Mouse (Mus musculus) heart, embryonic 11.5 days (tissue): ENCODE results near the gene Faf2. TPM values are rescaled to one million over a fixed set of nuclear protein-coding genes. Genes with fewer than 3 reads are reported as not detected.

ENCODE experiments used
- ATAC-seq: fragments of 200-750 bp; cut with Nextera tagmentation; replicated peaks from 2 replicates; pipeline ENCODE4 v1.8.0; 2017; ENCODE audit warnings: moderate library complexity; ENCODE audit not compliant: insufficient number of reproducible peaks, low FRiP score, low TSS enrichment
- H3K27ac ChIP-seq: fragments of 300-500 bp; sonication (generic); 2 replicates; pipeline ENCODE4 v1.5.1; 2014; ENCODE audit warnings: mild to moderate bottlenecking, low read depth, low read length
- H3K27me3 ChIP-seq: fragments of 300-500 bp; sonication (generic); 2 replicates; pipeline ENCODE4 v1.6.1; 2014; ENCODE audit warnings: mild to moderate bottlenecking, low read length, mixed read lengths; ENCODE audit not compliant: control insufficient read depth, insufficient read depth
- H3K36me3 ChIP-seq: fragments of 300-500 bp; sonication (generic); 2 replicates; pipeline ENCODE4 v1.6.1; 2014; ENCODE audit warnings: mild to moderate bottlenecking, low read length, moderate library complexity, mixed read lengths; ENCODE audit not compliant: control insufficient read depth, insufficient read depth
- H3K4me1 ChIP-seq: fragments of 300-500 bp; sonication (generic); 2 replicates; pipeline ENCODE4 v1.6.1; 2014; ENCODE audit warnings: low read length; ENCODE audit not compliant: control insufficient read depth, insufficient read depth
- H3K4me2 ChIP-seq: fragments of 300-500 bp; sonication (generic); 2 replicates; pipeline ENCODE4 v1.6.1; 2014; ENCODE audit warnings: mild to moderate bottlenecking, moderate library complexity
- H3K4me3 ChIP-seq: fragments of 300-500 bp; sonication (generic); 2 replicates; pipeline ENCODE4 v1.5.1; 2014; ENCODE audit warnings: low read depth, low read length
- H3K9ac ChIP-seq: fragments of 300-500 bp; sonication (generic); 2 replicates; pipeline ENCODE4 v1.6.1; 2014; ENCODE audit warnings: mild to moderate bottlenecking, low read depth, low read length, moderate library complexity
- H3K9me3 ChIP-seq: fragments of 300-500 bp; sonication (generic); replicated peaks from 2 replicates; pipeline ENCODE4 v1.6.1; 2016; ENCODE audit warnings: low read length; ENCODE audit not compliant: control insufficient read depth
- WGBS: fragments of 180-500 bp; shearing (Covaris S2); extraction: QIAGEN DNeasy Blood & Tissue Kit; methylation state at CpG from one replicate; pipeline ENCODE4 v1.1.7; 2014; ENCODE audit not compliant: insufficient replicate concordance; 5-methylcytosine and 5-hydroxymethylcytosine counted together
- polyA plus RNA-seq: library from polyadenylated mRNA; unstranded; fragments of >200 nt; fragmentation: Nextera tagmentation; extraction: Ambion mirVana; gene quantifications from 2 replicates; pipeline ENCODE4 v1.2.1, GENCODE M21; 2014

The Faf2 gene
- polyA plus RNA-seq, 1 experiment from 2014 or later: 73.8 TPM

GRCm38 (mm10) chr13:54650461-54650860, 28.9 kb downstream of the Faf2 start:
- Histone ChIP-seq H3K4me2 (no peak overlapping the region), H3K27me3 (no peaks in the 10 kb centered on the region), H3K9me3 (no peaks in the 10 kb centered on the region), H3K9ac (no peak overlapping the region), H3K4me3 (no peak overlapping the region), H3K36me3 (peaks cover 54% of the 10 kb centered on the region), H3K27ac (no peak overlapping the region), H3K4me1 (no peaks in the 10 kb centered on the region)
- no peak for ATAC-seq
- WGBS: 90% methylated on average over 3 of the region's 3 CpGs

- 72% methylated on average over 5 of the region's 5 CpGs for WGBS
- H3K4me1 ChIP-seq: no peaks in the 10 kb centered on the region
Observed at GRCm38 (mm10) chr13:54660877-54661276, 39.3 kb downstream of the Faf2 start.

GRCm38 (mm10) chr13:54661358-54661757, 39.8 kb downstream of the Faf2 start:
- no peak for ATAC-seq
- H3K36me3 ChIP-seq: peaks cover 32% of the 10 kb centered on the region
- no peaks in the 10 kb centered on the region for H3K9me3 ChIP-seq
- WGBS: 91% methylated on average over 12 of the region's 12 CpGs
- H3K27me3 ChIP-seq: no peaks in the 10 kb centered on the region
- no peak overlapping the region for H3K27ac ChIP-seq
- H3K4me2 ChIP-seq: no peak overlapping the region
- H3K4me1 ChIP-seq: no peaks in the 10 kb centered on the region
- H3K9ac ChIP-seq: no peak overlapping the region
- no peak overlapping the region for H3K4me3 ChIP-seq

More at GRCm38 (mm10) chr13:54660877-54661276, 39.3 kb downstream of the Faf2 start:
- no peak overlapping the region for H3K9ac ChIP-seq
- no peak for ATAC-seq
- no peak overlapping the region for H3K4me3 ChIP-seq
- no peak overlapping the region for H3K4me2 ChIP-seq
- H3K9me3 ChIP-seq: no peaks in the 10 kb centered on the region
- peaks cover 37% of the 10 kb centered on the region for H3K36me3 ChIP-seq
- H3K27ac ChIP-seq: no peak overlapping the region
- H3K27me3 ChIP-seq: no peaks in the 10 kb centered on the region

- H3K27ac ChIP-seq: no peak overlapping the region
- no peak overlapping the region for H3K4me2 ChIP-seq
- no peaks in the 10 kb centered on the region for H3K27me3 ChIP-seq
- no peak overlapping the region for H3K4me3 ChIP-seq
- H3K4me1 ChIP-seq: no peaks in the 10 kb centered on the region
- H3K36me3 ChIP-seq: peaks cover 33% of the 10 kb centered on the region
- WGBS: 81% methylated on average over 4 of the region's 4 CpGs
- no peak for ATAC-seq
- H3K9ac ChIP-seq: no peak overlapping the region
- no peaks in the 10 kb centered on the region for H3K9me3 ChIP-seq
Observed at GRCm38 (mm10) chr13:54663999-54664398, 42.4 kb downstream of the Faf2 start.

- H3K4me1 ChIP-seq: no peaks in the 10 kb centered on the region
- no peak overlapping the region for H3K27ac ChIP-seq
- H3K9me3 ChIP-seq: no peaks in the 10 kb centered on the region
- H3K4me3 ChIP-seq: no peak overlapping the region
- H3K36me3 ChIP-seq: peaks cover 33% of the 10 kb centered on the region
- H3K27me3 ChIP-seq: no peaks in the 10 kb centered on the region
- H3K4me2 ChIP-seq: no peak overlapping the region
- H3K9ac ChIP-seq: no peak overlapping the region
- WGBS: 95% methylated on average over 1 of the region's 1 CpGs
- ATAC-seq: no peak
Observed at GRCm38 (mm10) chr13:54664509-54664908, 42.9 kb downstream of the Faf2 start.

GRCm38 (mm10) chr13:54665062-54665461, 43.5 kb downstream of the Faf2 start:
- no peak overlapping the region for H3K9ac ChIP-seq
- H3K4me3 ChIP-seq: no peak overlapping the region
- WGBS: 92% methylated on average over 7 of the region's 7 CpGs
- H3K4me2 ChIP-seq: no peak overlapping the region
- H3K27me3 ChIP-seq: no peaks in the 10 kb centered on the region
- ATAC-seq: no peak
- no peak overlapping the region for H3K27ac ChIP-seq
- H3K36me3 ChIP-seq: peaks cover 33% of the 10 kb centered on the region
- H3K9me3 ChIP-seq: no peaks in the 10 kb centered on the region
- no peaks in the 10 kb centered on the region for H3K4me1 ChIP-seq

- ATAC-seq: no peak
- 62% methylated on average over 2 of the region's 2 CpGs for WGBS
Observed at GRCm38 (mm10) chr13:54670491-54670890, 48.9 kb downstream of the Faf2 start.

GRCm38 (mm10) chr13:54675895-54676590, 54.5 kb downstream of the Faf2 start:
- H3K27ac ChIP-seq: no peak overlapping the region
- ATAC-seq: no peak
- H3K36me3 ChIP-seq: peaks cover 10% of the 10 kb centered on the region
- no peaks in the 10 kb centered on the region for H3K9me3 ChIP-seq
- 64% methylated on average over 11 of the region's 11 CpGs for WGBS
- H3K4me3 ChIP-seq: no peak overlapping the region
- H3K27me3 ChIP-seq: no peaks in the 10 kb centered on the region
- no peak overlapping the region for H3K9ac ChIP-seq
- H3K4me2 ChIP-seq: no peak overlapping the region
- H3K4me1 ChIP-seq: peaks cover 3% of the 10 kb centered on the region; the same call in 1 of the 2 replicates

More at GRCm38 (mm10) chr13:54670491-54670890, 48.9 kb downstream of the Faf2 start:
- H3K9ac ChIP-seq: no peak overlapping the region
- no peak overlapping the region for H3K27ac ChIP-seq
- H3K4me3 ChIP-seq: no peak overlapping the region
- peaks cover 7% of the 10 kb centered on the region for H3K36me3 ChIP-seq
- H3K4me2 ChIP-seq: no peak overlapping the region
- no peaks in the 10 kb centered on the region for H3K27me3 ChIP-seq
- no peaks in the 10 kb centered on the region for H3K4me1 ChIP-seq
- no peaks in the 10 kb centered on the region for H3K9me3 ChIP-seq

- H3K4me1 ChIP-seq: peaks cover 5% of the 10 kb centered on the region; the same call in 1 of the 2 replicates
- no peak overlapping the region for H3K27ac ChIP-seq
- no peak for ATAC-seq
- no peak overlapping the region for H3K4me2 ChIP-seq
- peaks cover 32% of the 10 kb centered on the region for H3K36me3 ChIP-seq
- H3K9me3 ChIP-seq: no peaks in the 10 kb centered on the region
- no peaks in the 10 kb centered on the region for H3K27me3 ChIP-seq
- H3K4me3 ChIP-seq: no peak overlapping the region
- H3K9ac ChIP-seq: no peak overlapping the region
- WGBS: 74% methylated on average over 4 of the region's 4 CpGs
Observed at GRCm38 (mm10) chr13:54678263-54678662, 56.7 kb downstream of the Faf2 start.
